Mouse (Mus musculus): ENCODE measurements around the gene Ybx2. TPM values are rescaled to one million over a fixed set of nuclear protein-coding genes. Genes with fewer than 3 reads are reported as not detected.

The Ybx2 gene
- polyA plus RNA-seq, 1 experiment, result 20.0 TPM

DNA sequence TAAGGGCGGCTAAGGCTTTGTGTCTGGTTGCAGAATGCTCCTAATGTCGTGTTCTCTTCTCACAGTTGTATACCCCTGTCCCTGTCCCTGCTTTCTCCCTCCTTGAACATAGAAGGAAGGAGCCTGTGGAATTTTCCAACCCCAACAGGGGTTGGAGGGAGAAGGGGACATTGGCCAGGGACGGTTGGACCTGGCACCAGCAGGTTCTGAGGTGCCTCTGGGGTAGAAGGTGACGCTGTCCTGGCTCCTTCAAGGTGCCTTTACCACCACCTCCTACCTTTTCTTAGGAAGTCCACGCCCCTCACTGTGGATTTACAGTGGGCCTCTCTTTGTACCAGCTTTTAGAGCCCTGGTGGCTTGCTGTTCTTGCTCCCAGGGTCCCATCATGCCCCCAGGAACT lies 2.2 kb downstream of the Ybx2 start:
- WGBS, result 88% methylated on average over 5 of the region's 5 CpGs
- no peak overlapping the region for H3K27ac ChIP-seq (ENCODE audit: control insufficient read depth, insufficient read depth, low read length)
- TF ChIP-seq CTCF (IDR thresholded peaks at IDR 0.05; ENCODE audit: borderline replicate concordance, control insufficient read depth, extremely low read depth, insufficient read depth, low read length, poor library complexity) (no peak), POLR2A (IDR thresholded peaks at IDR 0.05; ENCODE audit: control insufficient read depth, extremely low read depth, insufficient read depth, low read length, poor library complexity) (no peak)
- DNase-seq, result no peak
- peaks cover 24% of the 10 kb centered on the region for H3K4me1 ChIP-seq (replicated peaks; ENCODE audit: control insufficient read depth, insufficient read depth, low read length)
- no peaks in the 10 kb centered on the region for H3K27me3 ChIP-seq (ENCODE audit: control insufficient read depth, insufficient read depth, low read length)
- H3K4me3 ChIP-seq (ENCODE audit: control insufficient read depth, insufficient read depth, low read length), result no peak overlapping the region
- no peaks in the 10 kb centered on the region for H3K36me3 ChIP-seq (ENCODE audit: control insufficient read depth, insufficient read depth, low read length)

GRCm38 (mm10) chr11:69938401-69938979 lies 2.9 kb downstream of the Ybx2 start:
- TF ChIP-seq POLR2A (IDR thresholded peaks at IDR 0.05; ENCODE audit: control insufficient read depth, extremely low read depth, insufficient read depth, low read length, poor library complexity) (no peak), CTCF (IDR thresholded peaks at IDR 0.05; ENCODE audit: borderline replicate concordance, control insufficient read depth, extremely low read depth, insufficient read depth, low read length, poor library complexity) (no peak)
- DNase-seq, result no peak
- Histone ChIP-seq H3K27ac (ENCODE audit: control insufficient read depth, insufficient read depth, low read length) (no peak overlapping the region), H3K4me3 (ENCODE audit: control insufficient read depth, insufficient read depth, low read length) (no peak overlapping the region), H3K36me3 (ENCODE audit: control insufficient read depth, insufficient read depth, low read length) (no peaks in the 10 kb centered on the region), H3K27me3 (ENCODE audit: control insufficient read depth, insufficient read depth, low read length) (no peaks in the 10 kb centered on the region), H3K4me1 (replicated peaks; ENCODE audit: control insufficient read depth, insufficient read depth, low read length) (peaks cover 24% of the 10 kb centered on the region)
- WGBS, result 86% methylated on average over 9 of the region's 9 CpGs

DNA sequence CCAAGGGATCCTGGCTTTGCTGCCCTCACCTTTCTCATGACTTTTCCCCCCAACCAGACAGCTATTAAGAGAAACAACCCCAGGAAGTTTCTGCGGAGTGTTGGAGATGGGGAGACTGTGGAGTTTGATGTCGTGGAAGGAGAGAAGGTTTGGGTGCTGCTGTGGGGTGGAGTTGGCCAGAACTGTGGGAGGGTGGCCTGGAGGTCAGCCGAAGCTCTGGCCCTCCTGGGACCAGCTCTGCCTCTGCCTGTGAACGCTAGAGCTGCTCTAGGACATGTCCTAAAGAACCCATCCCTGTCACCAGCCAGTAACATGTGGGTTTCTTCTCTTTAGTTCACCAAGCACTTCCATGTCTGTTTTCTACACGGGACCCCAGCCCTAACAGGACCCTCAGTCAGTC lies 3.6 kb downstream of the Ybx2 start:
- H3K27ac ChIP-seq (ENCODE audit: control insufficient read depth, insufficient read depth, low read length), result no peak overlapping the region

GRCm38 (mm10) chr11:69939731-69940130 lies 4.1 kb downstream of the Ybx2 start:
- Histone ChIP-seq H3K4me3 (ENCODE audit: control insufficient read depth, insufficient read depth, low read length) (no peak overlapping the region), H3K27me3 (ENCODE audit: control insufficient read depth, insufficient read depth, low read length) (no peaks in the 10 kb centered on the region), H3K4me1 (replicated peaks; ENCODE audit: control insufficient read depth, insufficient read depth, low read length) (peaks cover 19% of the 10 kb centered on the region), H3K27ac (ENCODE audit: control insufficient read depth, insufficient read depth, low read length) (no peak overlapping the region), H3K36me3 (ENCODE audit: control insufficient read depth, insufficient read depth, low read length) (no peaks in the 10 kb centered on the region)
- WGBS, result 94% methylated on average over 17 of the region's 17 CpGs
- DNase-seq, result no peak
- no peak for TF ChIP-seq CTCF (IDR thresholded peaks at IDR 0.05; ENCODE audit: borderline replicate concordance, control insufficient read depth, extremely low read depth, insufficient read depth, low read length, poor library complexity)
- TF ChIP-seq POLR2A (IDR thresholded peaks at IDR 0.05; ENCODE audit: control insufficient read depth, extremely low read depth, insufficient read depth, low read length, poor library complexity), result no peak

More for the DNA sequence above, 3.6 kb downstream of the Ybx2 start:
- Histone ChIP-seq H3K4me1 (replicated peaks; ENCODE audit: control insufficient read depth, insufficient read depth, low read length) (peaks cover 21% of the 10 kb centered on the region), H3K36me3 (ENCODE audit: control insufficient read depth, insufficient read depth, low read length) (no peaks in the 10 kb centered on the region), H3K4me3 (ENCODE audit: control insufficient read depth, insufficient read depth, low read length) (no peak overlapping the region), H3K27me3 (ENCODE audit: control insufficient read depth, insufficient read depth, low read length) (no peaks in the 10 kb centered on the region)
- 87% methylated on average over 5 of the region's 5 CpGs for WGBS
- no peak for DNase-seq
- TF ChIP-seq CTCF (IDR thresholded peaks at IDR 0.05; ENCODE audit: borderline replicate concordance, control insufficient read depth, extremely low read depth, insufficient read depth, low read length, poor library complexity), result no peak
- no peak for TF ChIP-seq POLR2A (IDR thresholded peaks at IDR 0.05; ENCODE audit: control insufficient read depth, extremely low read depth, insufficient read depth, low read length, poor library complexity)

DNA sequence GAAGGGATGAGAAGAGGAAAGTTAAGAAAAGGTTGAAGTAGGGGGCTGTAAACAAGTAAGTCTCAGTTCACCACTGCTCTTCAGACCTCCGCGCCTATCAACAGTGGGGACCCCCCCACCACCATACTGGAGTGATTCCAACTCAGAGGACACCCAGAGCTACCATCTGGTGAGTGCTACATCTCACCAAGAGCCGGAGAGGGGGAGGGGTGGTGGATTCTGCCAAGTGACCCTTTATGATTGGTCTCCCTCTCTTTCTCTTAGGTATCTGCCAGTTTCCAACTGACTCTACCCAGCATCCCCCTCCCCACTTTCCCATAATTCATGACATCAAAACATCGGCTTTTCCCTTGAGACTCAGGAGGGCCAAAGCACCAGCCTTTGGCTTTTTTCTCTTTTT lies 5.4 kb downstream of the Ybx2 start:
- Histone ChIP-seq H3K4me3 (ENCODE audit: control insufficient read depth, insufficient read depth, low read length) (no peak overlapping the region), H3K4me1 (replicated peaks; ENCODE audit: control insufficient read depth, insufficient read depth, low read length) (peaks cover 11% of the 10 kb centered on the region), H3K36me3 (ENCODE audit: control insufficient read depth, insufficient read depth, low read length) (no peaks in the 10 kb centered on the region), H3K27me3 (ENCODE audit: control insufficient read depth, insufficient read depth, low read length) (no peaks in the 10 kb centered on the region), H3K27ac (ENCODE audit: control insufficient read depth, insufficient read depth, low read length) (no peak overlapping the region)
- 94% methylated on average over 4 of the region's 4 CpGs for WGBS
- TF ChIP-seq CTCF (IDR thresholded peaks at IDR 0.05; ENCODE audit: borderline replicate concordance, control insufficient read depth, extremely low read depth, insufficient read depth, low read length, poor library complexity), result no peak
- TF ChIP-seq POLR2A (IDR thresholded peaks at IDR 0.05; ENCODE audit: control insufficient read depth, extremely low read depth, insufficient read depth, low read length, poor library complexity), result no peak
- no peak for DNase-seq

DNA sequence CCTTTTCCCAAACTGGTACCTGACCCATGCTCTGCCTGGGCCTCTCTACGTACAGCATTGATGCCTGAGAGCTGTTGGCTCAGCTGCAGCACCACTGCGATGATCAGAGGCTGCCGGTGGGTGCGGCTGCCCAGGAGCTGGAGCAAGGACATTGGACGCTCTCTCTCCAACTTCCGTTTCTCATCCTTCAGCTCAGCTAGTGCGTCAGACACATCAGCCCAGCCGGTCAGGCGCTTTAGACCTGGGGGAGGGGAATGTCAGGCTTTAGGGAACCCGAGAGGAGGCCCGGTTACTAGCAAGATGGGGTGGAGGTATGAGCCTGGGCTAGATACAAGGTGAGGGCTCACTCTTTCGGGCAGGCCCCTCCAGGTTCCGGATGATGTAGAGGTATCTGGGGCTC lies 9.6 kb downstream of the Ybx2 start:
- TF ChIP-seq POLR2A (IDR thresholded peaks at IDR 0.05; ENCODE audit: control insufficient read depth, extremely low read depth, insufficient read depth, low read length, poor library complexity) (no peak), CTCF (IDR thresholded peaks at IDR 0.05; ENCODE audit: borderline replicate concordance, control insufficient read depth, extremely low read depth, insufficient read depth, low read length, poor library complexity) (no peak)
- 96% methylated on average over 13 of the region's 13 CpGs for WGBS
- Histone ChIP-seq H3K27ac (ENCODE audit: control insufficient read depth, insufficient read depth, low read length) (no peak overlapping the region), H3K4me3 (ENCODE audit: control insufficient read depth, insufficient read depth, low read length) (no peak overlapping the region), H3K4me1 (replicated peaks; ENCODE audit: control insufficient read depth, insufficient read depth, low read length) (peaks cover 16% of the 10 kb centered on the region), H3K36me3 (ENCODE audit: control insufficient read depth, insufficient read depth, low read length) (no peaks in the 10 kb centered on the region), H3K27me3 (ENCODE audit: control insufficient read depth, insufficient read depth, low read length) (no peaks in the 10 kb centered on the region)
- DNase-seq, result no peak

Measured in thymus, adult 2 months (tissue).